Mouse (Mus musculus) ovary, adult 18-20 months (tissue): ENCODE results near the gene Pik3c2g.
A peak's percentile ranks its signal among the peaks of the same experiment; 100 is the strongest.
"Not testable (repeated sequence)": the region's sequence is repeated elsewhere in the genome, so short reads cannot be mapped to it uniquely, and the experiment has no call there.

Experiments
- DNase-seq: peaks from one replicate; pipeline ENCODE4 v3.0.0; 2022; ENCODE audit warnings: low spot score, mixed read lengths

Gene Pik3c2g

GRCm38 (mm10) chr6:139908997-139909669 lies 322.1 kb downstream of the Pik3c2g start:
- no peak for DNase-seq

GRCm38 (mm10) chr6:139928766-139929165 lies 341.7 kb downstream of the Pik3c2g start:
- DNase-seq, result no peak

- DNase-seq, result no peak
Observed at GRCm38 (mm10) chr6:139934861-139935260, 347.8 kb downstream of the Pik3c2g start.

- DNase-seq, result not testable (repeated sequence)
Observed at GRCm38 (mm10) chr6:139937581-139937980, 350.6 kb downstream of the Pik3c2g start.

- no peak for DNase-seq
Observed at GRCm38 (mm10) chr6:139947106-139947879, 360.3 kb downstream of the Pik3c2g start.

GRCm38 (mm10) chr6:139953596-139953995 lies 366.6 kb downstream of the Pik3c2g start:
- DNase-seq, result peak; percentile 17

- DNase-seq, result no peak
Observed at GRCm38 (mm10) chr6:139957531-139958241, 370.7 kb downstream of the Pik3c2g start.

GRCm38 (mm10) chr6:139963775-139964174 lies 376.8 kb downstream of the Pik3c2g start:
- no peak for DNase-seq

- no peak for DNase-seq
Observed at GRCm38 (mm10) chr6:139964895-139965294, 377.9 kb downstream of the Pik3c2g start.

GRCm38 (mm10) chr6:139966684-139967083 lies 379.7 kb downstream of the Pik3c2g start:
- DNase-seq, result no peak

GRCm38 (mm10) chr6:139971608-139972298 lies 384.7 kb downstream of the Pik3c2g start:
- no peak for DNase-seq

- DNase-seq, result no peak
Observed at GRCm38 (mm10) chr6:139974668-139975067, 387.6 kb downstream of the Pik3c2g start.

GRCm38 (mm10) chr6:139978114-139978513 lies 391.1 kb downstream of the Pik3c2g start:
- no peak for DNase-seq

GRCm38 (mm10) chr6:139981061-139981460 lies 394.0 kb downstream of the Pik3c2g start:
- DNase-seq, result no peak

- no peak for DNase-seq
Observed at GRCm38 (mm10) chr6:139984069-139984468, 397.0 kb downstream of the Pik3c2g start.

- DNase-seq, result no peak
Observed at GRCm38 (mm10) chr6:139986564-139986963, 399.5 kb downstream of the Pik3c2g start.

GRCm38 (mm10) chr6:139989075-139989474 lies 402.1 kb downstream of the Pik3c2g start:
- no peak for DNase-seq

GRCm38 (mm10) chr6:139989597-139989996 lies 402.6 kb downstream of the Pik3c2g start:
- DNase-seq, result no peak

GRCm38 (mm10) chr6:140005181-140005580 lies 418.2 kb downstream of the Pik3c2g start:
- no peak for DNase-seq
